Mouse (Mus musculus): Measurements from ENCODE around the gene Slc32a1.

DNA sequence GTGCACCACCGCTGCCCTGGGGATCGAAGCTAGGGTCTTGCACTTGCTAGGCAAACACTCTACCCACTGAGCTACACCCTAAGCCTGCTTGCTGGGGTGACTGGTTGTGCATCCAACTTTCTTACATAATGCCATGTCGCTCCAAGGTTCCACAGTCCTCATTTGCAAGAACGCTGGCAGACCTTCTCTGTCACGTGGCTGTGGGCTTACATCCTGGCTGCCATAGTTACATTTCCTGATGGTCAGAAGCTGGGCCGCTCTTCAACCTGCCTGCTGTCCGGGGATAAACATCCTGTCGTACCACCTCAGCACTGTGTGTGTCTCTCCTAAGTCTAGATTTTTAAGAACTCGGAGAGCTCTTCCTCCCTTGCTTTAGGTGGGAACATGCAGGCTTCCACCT is 44.1 kb downstream of the Slc32a1 start:
- TF ChIP-seq GATA1 (IDR thresholded peaks at IDR 0.05; ENCODE audit: borderline replicate concordance, low read length) (no peak), FLI1 (IDR thresholded peaks at IDR 0.05; ENCODE audit: low read length) (no peak)
